Mouse (Mus musculus) gastrocnemius, postnatal 25 days (tissue): ENCODE measurements around the gene 2610528A11Rik. TPM values are rescaled to one million over a fixed set of nuclear protein-coding genes. Genes with fewer than 3 reads are reported as not detected.

ENCODE experiments used
- DNase-seq: peaks from one replicate; pipeline ENCODE4 v3.0.0; 2022
- total RNA-seq, 2 experiments: library from RNA; stranded (reverse); gene quantifications; 1 replicate in 1 of 2; 2 replicates in 1 of 2; pipeline ENCODE4 v1.2.3; 2021

2610528A11Rik gene
- total RNA-seq, 2 experiments from 2014 or later, result 0.38 to 0.41 TPM

DNA sequence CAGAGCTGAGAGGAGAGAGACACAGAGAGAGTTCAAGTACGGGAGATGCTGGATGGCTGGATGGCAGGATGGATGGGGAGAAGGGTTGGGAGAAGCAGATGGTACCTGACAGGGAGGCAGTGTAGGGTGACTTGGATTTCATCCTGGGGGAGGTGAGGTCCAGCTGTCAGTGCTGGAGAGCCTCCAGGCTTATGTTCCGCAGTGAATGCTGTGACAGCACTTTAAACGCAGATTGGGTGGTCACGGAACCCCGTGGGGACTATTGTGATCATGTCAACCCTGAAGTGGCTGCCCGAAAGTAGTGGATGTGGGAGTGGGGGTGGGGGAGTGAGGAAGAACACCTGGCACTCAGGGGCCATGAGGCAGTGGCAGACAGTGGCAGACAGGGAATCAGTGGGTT, 19.4 kb downstream of the 2610528A11Rik start:
- DNase-seq, result no peak

DNA sequence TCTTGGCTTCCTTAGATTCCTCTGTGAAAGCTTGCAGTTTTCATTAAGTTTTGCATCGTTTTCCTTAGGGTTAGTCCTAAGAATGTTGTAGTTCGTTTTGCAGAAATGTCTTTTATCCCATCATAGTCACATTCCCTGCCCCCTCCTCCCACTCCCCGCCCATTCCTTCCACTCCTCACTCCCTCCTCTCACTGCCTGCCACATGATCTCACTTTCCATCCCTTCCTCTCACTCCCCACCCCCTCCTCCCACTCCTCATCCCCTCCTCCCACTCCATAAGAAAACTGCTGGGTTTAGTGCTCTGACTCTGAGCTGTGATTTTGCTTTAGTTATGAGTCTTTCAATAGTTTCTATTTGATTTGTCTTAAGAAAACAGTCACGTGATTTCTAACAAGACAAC, 30.1 kb downstream of the 2610528A11Rik start:
- no peak for DNase-seq

DNA sequence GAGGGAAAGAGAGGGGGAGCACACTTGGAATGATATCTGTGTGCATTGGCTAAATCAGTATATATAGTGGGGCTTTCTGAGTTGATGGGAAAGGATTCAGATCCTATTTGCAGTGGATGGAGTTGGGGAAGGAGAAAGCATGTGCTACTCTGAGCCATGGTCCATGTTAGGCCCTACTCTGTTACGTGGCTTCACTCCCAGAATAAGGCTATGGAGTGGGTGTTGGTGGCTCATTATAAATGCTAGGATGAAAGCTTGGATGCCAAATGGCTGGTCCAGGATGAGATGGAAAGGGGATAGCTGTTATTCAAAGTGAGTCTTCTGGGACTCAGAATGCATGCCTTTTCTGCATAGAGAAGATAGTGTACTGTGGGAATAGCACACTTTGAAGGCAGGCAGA, 33.1 kb downstream of the 2610528A11Rik start:
- DNase-seq, result no peak

DNA sequence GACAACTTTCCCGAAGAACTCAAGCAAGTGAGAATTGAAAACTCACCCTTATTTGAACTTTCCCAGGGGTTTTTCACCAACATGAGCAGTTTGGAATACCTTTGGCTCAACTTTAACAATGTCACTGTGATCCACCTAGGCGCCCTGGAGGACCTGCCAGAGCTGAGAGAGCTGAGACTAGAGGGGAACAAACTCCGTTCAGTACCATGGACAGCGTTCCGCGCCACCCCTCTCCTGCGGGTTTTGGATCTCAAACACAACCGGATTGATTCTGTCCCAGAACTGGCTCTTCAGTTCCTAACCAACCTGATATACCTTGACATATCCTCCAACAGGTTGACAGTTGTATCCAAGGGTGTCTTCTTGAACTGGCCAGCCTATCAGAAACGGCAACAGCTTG, 45.3 kb downstream of the 2610528A11Rik start:
- no peak for DNase-seq

DNA sequence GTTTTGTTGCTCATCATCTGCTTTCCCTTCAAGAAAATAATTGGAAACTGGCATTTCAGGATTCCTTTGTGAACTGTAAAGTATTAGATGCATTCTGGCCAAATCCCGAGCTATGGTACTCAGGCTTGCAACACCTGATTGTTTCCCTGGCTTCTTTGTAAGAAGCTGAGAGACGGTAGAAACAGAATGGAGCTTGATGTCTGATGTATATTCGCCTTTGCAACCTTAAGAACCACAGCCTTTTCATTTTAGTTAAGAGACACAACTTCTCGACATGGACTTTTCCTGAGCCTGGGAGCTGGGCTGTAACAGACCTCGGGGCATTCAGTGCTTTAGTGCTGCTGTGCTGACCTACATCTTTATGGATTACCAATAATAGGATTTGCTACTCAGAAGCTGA, 46.2 kb downstream of the 2610528A11Rik start, which contains the start of gene Lrit2:
Gene Lrit2 (plus strand): TSS at position 301 of the 400 bp plus-strand sequence.
- DNase-seq, result no peak

DNA sequence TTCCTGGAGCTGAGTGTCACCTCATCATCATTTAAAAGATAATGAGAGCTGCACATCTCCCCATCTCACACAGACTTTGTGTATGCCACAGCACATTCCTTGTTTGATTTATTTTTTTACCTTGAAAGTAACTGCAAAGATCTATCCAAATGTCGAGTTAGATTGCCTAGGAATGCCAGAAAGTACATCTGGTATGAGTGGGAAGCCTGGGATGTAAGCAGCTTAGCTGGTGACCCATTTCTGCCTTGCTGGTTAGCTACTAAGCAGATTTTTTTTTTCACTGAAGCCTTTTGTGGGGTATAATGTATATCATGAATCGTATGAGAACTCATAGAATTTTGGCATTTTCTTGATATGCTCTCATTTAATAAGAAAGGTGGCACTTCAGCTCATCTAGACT, 47.2 kb downstream of the 2610528A11Rik start:
- DNase-seq, result no peak

DNA sequence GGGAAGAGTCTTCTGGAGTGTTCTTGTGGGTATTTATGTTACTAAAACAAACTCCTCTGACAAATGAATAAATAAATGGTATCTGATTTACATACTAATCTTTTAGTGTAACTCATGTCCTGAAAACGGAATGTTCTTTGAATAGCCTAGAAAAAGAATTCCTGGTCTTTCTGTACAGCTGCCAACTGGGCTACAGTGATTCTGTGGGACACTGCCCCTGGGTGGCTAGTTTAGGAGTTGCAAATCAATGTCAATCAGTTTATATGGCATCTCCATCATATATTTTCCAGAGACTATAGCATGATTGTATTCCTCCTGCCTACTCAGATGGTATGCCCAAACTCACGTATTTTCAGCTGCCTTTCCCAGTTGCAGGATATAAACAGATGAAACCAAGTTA, 49.0 kb downstream of the 2610528A11Rik start:
- DNase-seq, result no peak

Other genes with a start within 250 kb of the 2610528A11Rik start
- 10 to 100 TPM; 58.0 to 65.8 TPM for gene Ccser2, start 145.2 kb downstream of the 2610528A11Rik start, total RNA-seq
- under 1 TPM in 1 of 2 experiments, not detected in 1; 0.19 TPM for gene Rgr, start 65.1 kb downstream of the 2610528A11Rik start, total RNA-seq
- gene Lrit1, start 59.2 kb downstream of the 2610528A11Rik start, total RNA-seq, result not detected
- not detected for gene Lrit2, start 46.1 kb downstream of the 2610528A11Rik start, total RNA-seq
- not detected for gene Cdhr1, start 15.7 kb downstream of the 2610528A11Rik start, total RNA-seq
- 100 to 1,000 TPM; 369 to 406 TPM for gene Ghitm, start 21.2 kb upstream of the 2610528A11Rik start, total RNA-seq